Mouse (Mus musculus) neural tube, embryonic 12.5 days (tissue): Measurements from ENCODE around the gene Zfp78. TPM values are rescaled to one million over a fixed set of nuclear protein-coding genes. Genes with fewer than 3 reads are reported as not detected.
"Not testable (repeated sequence)": the region's sequence is repeated elsewhere in the genome, so short reads cannot be mapped to it uniquely, and the experiment has no call there.

Experiments used
- ATAC-seq: fragments of 200-750 bp; cut with Nextera tagmentation; 2 replicates; pipeline ENCODE4 v1.8.0; 2017; ENCODE audit warnings: low read depth, mild to moderate bottlenecking, moderate TSS enrichment, moderate library complexity; ENCODE audit not compliant: low FRiP score
- H3K27ac ChIP-seq: fragments of 300-500 bp; sonication (generic); 2 replicates; pipeline ENCODE4 v1.5.1; 2016
- H3K27me3 ChIP-seq: fragments of 300-500 bp; sonication (generic); replicated peaks from 2 replicates; pipeline ENCODE4 v1.6.1; 2016; ENCODE audit warnings: mild to moderate bottlenecking
- H3K36me3 ChIP-seq: fragments of 300-500 bp; sonication (generic); 2 replicates; pipeline ENCODE4 v1.6.1; 2016; ENCODE audit warnings: mild to moderate bottlenecking
- H3K4me1 ChIP-seq: fragments of 300-500 bp; sonication (generic); 2 replicates; pipeline ENCODE4 v1.6.1; 2016
- H3K4me2 ChIP-seq: fragments of 300-500 bp; sonication (generic); replicated peaks from 2 replicates; pipeline ENCODE4 v1.6.1; 2016; ENCODE audit warnings: mild to moderate bottlenecking
- H3K4me3 ChIP-seq: fragments of 300-500 bp; sonication (generic); 2 replicates; pipeline ENCODE4 v1.5.1; 2016
- H3K9ac ChIP-seq: fragments of 300-500 bp; sonication (generic); 2 replicates; pipeline ENCODE4 v1.6.1; 2016; ENCODE audit warnings: mild to moderate bottlenecking
- H3K9me3 ChIP-seq: fragments of 300-500 bp; sonication (generic); 2 replicates; pipeline ENCODE4 v1.6.1; 2016; ENCODE audit warnings: mild to moderate bottlenecking
- WGBS: fragments of 180-500 bp; shearing (Covaris S2); methylation state at CpG from one replicate; pipeline ENCODE4 v1.1.7; 2016; 5-methylcytosine and 5-hydroxymethylcytosine counted together
- polyA plus RNA-seq: library from polyadenylated mRNA; unstranded; fragments of >200 nt; fragmentation: Nextera tagmentation; extraction: Ambion mirVana; gene quantifications from 2 replicates; pipeline ENCODE4 v1.2.1, GENCODE M21; 2016

Zfp78 gene
- polyA plus RNA-seq, 1 experiment from 2014 or later = 2.0 TPM

- whole genome bisulfite sequencing = 70% methylated on average over 1 of the region's 1 CpGs
- no peak for ATAC-seq
Observed at GRCm38 (mm10) chr7:6364761-6365160, 1.7 kb downstream of the Zfp78 start.

GRCm38 (mm10) chr7:6367185-6367584 lies 4.1 kb downstream of the Zfp78 start:
- no peak for ATAC-seq
- H3K4me3 ChIP-seq = no peak overlapping the region
- H3K27ac ChIP-seq = no peak overlapping the region
- WGBS = 93% methylated on average over 5 of the region's 5 CpGs
- no peaks in the 10 kb centered on the region for H3K36me3 ChIP-seq
- no peak overlapping the region for H3K9ac ChIP-seq
- no peaks in the 10 kb centered on the region for H3K27me3 ChIP-seq
- H3K9me3 ChIP-seq = no peaks in the 10 kb centered on the region
- no peak overlapping the region for H3K4me2 ChIP-seq
- peaks cover 7% of the 10 kb centered on the region; the same call in 1 of the 2 replicates for H3K4me1 ChIP-seq

More at GRCm38 (mm10) chr7:6364761-6365160, 1.7 kb downstream of the Zfp78 start:
- Histone ChIP-seq H3K9me3 (no peaks in the 10 kb centered on the region), H3K9ac (no peak overlapping the region), H3K36me3 (no peaks in the 10 kb centered on the region), H3K4me3 (no peak overlapping the region), H3K27ac (no peak overlapping the region), H3K4me1 (peaks cover 7% of the 10 kb centered on the region), H3K27me3 (no peaks in the 10 kb centered on the region), H3K4me2 (no peak overlapping the region)

GRCm38 (mm10) chr7:6368146-6368545 lies 5.1 kb downstream of the Zfp78 start:
- H3K27ac ChIP-seq, H3K27me3 ChIP-seq, H3K9me3 ChIP-seq, H3K36me3 ChIP-seq, H3K4me1 ChIP-seq, ATAC-seq, H3K4me3 ChIP-seq, H3K9ac ChIP-seq, H3K4me2 ChIP-seq: not testable (repeated sequence)
- WGBS = 84% methylated on average over 5 of the region's 5 CpGs

GRCm38 (mm10) chr7:6369460-6369859 lies 6.4 kb downstream of the Zfp78 start:
- Histone ChIP-seq H3K4me1 (no peaks in the 10 kb centered on the region), H3K27me3 (no peaks in the 10 kb centered on the region), H3K9me3 (no peaks in the 10 kb centered on the region), H3K4me2 (no peak overlapping the region), H3K9ac (no peak overlapping the region), H3K27ac (no peak overlapping the region), H3K36me3 (no peaks in the 10 kb centered on the region), H3K4me3 (no peak overlapping the region)
- WGBS = 86% methylated on average over 3 of the region's 3 CpGs
- no peak for ATAC-seq

- Histone ChIP-seq H3K36me3 (0 out of 2 replicates have a peak, but pooled peaks cover 4% of the 10 kb centered on the region), H3K27me3 (no peaks in the 10 kb centered on the region), H3K4me1 (no peaks in the 10 kb centered on the region), H3K4me2 (no peak overlapping the region), H3K9me3 (no peaks in the 10 kb centered on the region), H3K27ac (no peak overlapping the region), H3K9ac (no peak overlapping the region), H3K4me3 (no peak overlapping the region)
- no peak for ATAC-seq
- WGBS = 89% methylated on average over 3 of the region's 3 CpGs
Observed at GRCm38 (mm10) chr7:6372993-6373392, 9.9 kb downstream of the Zfp78 start.

- no peak overlapping the region for H3K9ac ChIP-seq
- H3K36me3 ChIP-seq = 0 out of 2 replicates have a peak, but pooled peaks cover 4% of the 10 kb centered on the region
- H3K4me3 ChIP-seq = no peak overlapping the region
- H3K4me1 ChIP-seq = peaks cover 8% of the 10 kb centered on the region; the same call in 1 of the 2 replicates
- no peak for ATAC-seq
- H3K4me2 ChIP-seq = no peak overlapping the region
- H3K27ac ChIP-seq = no peak overlapping the region
- H3K27me3 ChIP-seq = no peaks in the 10 kb centered on the region
- 88% methylated on average over 8 of the region's 8 CpGs for WGBS
- H3K9me3 ChIP-seq = no peaks in the 10 kb centered on the region
Observed at GRCm38 (mm10) chr7:6378441-6378840, 15.4 kb downstream of the Zfp78 start.

GRCm38 (mm10) chr7:6381431-6381830 lies 18.4 kb downstream of the Zfp78 start:
- WGBS = 78% methylated on average over 2 of the region's 2 CpGs
- Histone ChIP-seq H3K9me3 (no peaks in the 10 kb centered on the region), H3K4me3 (no peak overlapping the region), H3K9ac (no peak overlapping the region), H3K4me1 (peaks cover 8% of the 10 kb centered on the region), H3K27me3 (no peaks in the 10 kb centered on the region), H3K36me3 (no peaks in the 10 kb centered on the region), H3K27ac (no peak overlapping the region), H3K4me2 (no peak overlapping the region)
- no peak for ATAC-seq

- peak within 1 kb of the TSS; percentile 86 for H3K4me2 ChIP-seq
- H3K9ac ChIP-seq = peak within 1 kb of the TSS; percentile 70
- peaks cover 8% of the 10 kb centered on the region for H3K4me1 ChIP-seq
- peaks cover 5% of the 10 kb centered on the region for H3K36me3 ChIP-seq
- ATAC-seq = peak; percentile 95
- no peaks in the 10 kb centered on the region for H3K9me3 ChIP-seq
- H3K4me3 ChIP-seq = peak within 1 kb of the TSS; percentile 63
- under 1% methylated on average over 28 of the region's 28 CpGs for WGBS
- H3K27ac ChIP-seq = no peak within 1 kb of the TSS
- H3K27me3 ChIP-seq = no peaks in the 10 kb centered on the region
Observed at GRCm38 (mm10) chr7:6383044-6383455, 20.0 kb downstream of the Zfp78 start, which contains the start of gene Zfp28. Gene Zfp28 (plus strand): TSS chr7:6383295.

GRCm38 (mm10) chr7:6384011-6384410 lies 20.9 kb downstream of the Zfp78 start:
- 74% methylated on average over 8 of the region's 8 CpGs for WGBS
- Histone ChIP-seq H3K27ac (no peak overlapping the region), H3K9me3 (no peaks in the 10 kb centered on the region), H3K4me1 (peaks cover 8% of the 10 kb centered on the region), H3K27me3 (no peaks in the 10 kb centered on the region), H3K36me3 (peaks cover 5% of the 10 kb centered on the region), H3K4me2 (peak overlapping the region; percentile 86), H3K9ac (peak overlapping the region; percentile 70; the same call in 1 of the 2 replicates), H3K4me3 (peak overlapping the region; percentile 63)
- no peak for ATAC-seq

- Histone ChIP-seq H3K9me3 (no peaks in the 10 kb centered on the region), H3K27ac (no peak overlapping the region), H3K27me3 (no peaks in the 10 kb centered on the region), H3K4me2 (no peak overlapping the region), H3K4me3 (no peak overlapping the region), H3K9ac (no peak overlapping the region), H3K4me1 (peaks cover 8% of the 10 kb centered on the region), H3K36me3 (peaks cover 34% of the 10 kb centered on the region)
- ATAC-seq = no peak
- 95% methylated on average over 8 of the region's 8 CpGs for WGBS
Observed at GRCm38 (mm10) chr7:6386995-6387394, 23.9 kb downstream of the Zfp78 start.

- no peak overlapping the region for H3K4me2 ChIP-seq
- H3K9ac ChIP-seq = no peak overlapping the region
- no peak overlapping the region for H3K27ac ChIP-seq
- no peaks in the 10 kb centered on the region for H3K27me3 ChIP-seq
- no peak overlapping the region for H3K4me3 ChIP-seq
- H3K9me3 ChIP-seq = no peaks in the 10 kb centered on the region
- 83% methylated on average over 5 of the region's 5 CpGs for WGBS
- H3K36me3 ChIP-seq = peaks cover 51% of the 10 kb centered on the region
- no peaks in the 10 kb centered on the region for H3K4me1 ChIP-seq
- no peak for ATAC-seq
Observed at GRCm38 (mm10) chr7:6388971-6389370, 25.9 kb downstream of the Zfp78 start.

- Histone ChIP-seq H3K27ac (no peak overlapping the region), H3K4me3 (no peak overlapping the region), H3K4me2 (no peak overlapping the region), H3K27me3 (no peaks in the 10 kb centered on the region), H3K9me3 (no peaks in the 10 kb centered on the region), H3K9ac (no peak overlapping the region), H3K4me1 (no peaks in the 10 kb centered on the region), H3K36me3 (peaks cover 56% of the 10 kb centered on the region)
- no peak for ATAC-seq
- WGBS = 72% methylated on average over 5 of the region's 5 CpGs
Observed at GRCm38 (mm10) chr7:6389449-6389848, 26.4 kb downstream of the Zfp78 start.
